Comparison of ENCODE assay signal across 8 mouse cellular contexts in genomic region chr14:121379827-121380145, GRCm38 (mm10). TPM values are rescaled to one million over a fixed set of nuclear protein-coding genes. Genes with fewer than 3 reads are reported as not detected.
A peak's percentile ranks its signal among the peaks of the same experiment; 100 is the strongest.
DNase-seq lines count a peak whose midpoint lies in the region; ATAC-seq and TF ChIP-seq lines count a peak whose summit lies in the region.

TSS of gene Stk24 (minus strand) at chr14:121380011.

- TF ChIP-seq EP300 in heart, postnatal 0 days (IDR thresholded peaks at IDR 0.05; ENCODE audit: low read depth): no peak

- H3K9ac ChIP-seq in embryonic facial prominence, embryonic 15.5 days: peak within 1 kb of the TSS; percentile 97
- H3K9ac ChIP-seq in heart, postnatal 0 days (replicated peaks; ENCODE audit: low read depth, low read length): peak within 1 kb of the TSS; percentile 98

- peak within 1 kb of the TSS; percentile 92 for H3K4me3 ChIP-seq in testis, adult 2 months (ENCODE audit: control insufficient read depth, low read depth, low read length)
- peak within 1 kb of the TSS; percentile 96 for H3K4me3 ChIP-seq in embryonic facial prominence, embryonic 15.5 days (replicated peaks)
- peak within 1 kb of the TSS; percentile 84 for H3K4me3 ChIP-seq in heart, postnatal 0 days (ENCODE audit: low read depth, low read length)

- peak within 1 kb of the TSS; percentile 74 for H3K27ac ChIP-seq in testis, adult 2 months (ENCODE audit: control insufficient read depth, insufficient read depth, low read depth, low read length)
- H3K27ac ChIP-seq in embryonic facial prominence, embryonic 15.5 days (replicated peaks): peak within 1 kb of the TSS; percentile 94
- H3K27ac ChIP-seq in heart, postnatal 0 days (ENCODE audit: low read depth): peak within 1 kb of the TSS; percentile 98

- TF ChIP-seq CTCF in testis, adult 2 months (IDR thresholded peaks at IDR 0.05; ENCODE audit: control insufficient read depth, insufficient read depth, insufficient replicate concordance, low read depth, low read length): no peak
- TF ChIP-seq CTCF in heart, postnatal 0 days (IDR thresholded peaks at IDR 0.05; ENCODE audit: low read depth): no peak

- peak; percentile 32; the same call in 1 of the 2 replicates for ATAC-seq in embryonic facial prominence, embryonic 15.5 days (ENCODE audit: insufficient number of reproducible peaks, low FRiP score, low TSS enrichment, low read depth)
- ATAC-seq in heart, postnatal 0 days (ENCODE audit: insufficient read depth, low read depth): no peak
- peak; percentile 28 for ATAC-seq in monocyte, adult 5-6 weeks (replicated peaks; ENCODE audit: insufficient number of reproducible peaks, low FRiP score, low TSS enrichment, poor library complexity, severe bottlenecking)

- no peak for TF ChIP-seq POLR2A in testis, adult 2 months (IDR thresholded peaks at IDR 0.05; ENCODE audit: control insufficient read depth, low read depth, low read length)

- DNase-seq in testis, postnatal 10 days (ENCODE audit: low spot score): no peak
- no peak for DNase-seq in heart, postnatal 0 days (ENCODE audit: low spot score)
- DNase-seq in left cerebral cortex, postnatal 4 days: no peak
- no peak for DNase-seq in natural killer cell, adult 2 months (ENCODE audit: low spot score in 2 of 2)
- DNase-seq in kidney, postnatal 25 days: no peak

- H3K4me2 ChIP-seq in embryonic facial prominence, embryonic 15.5 days (replicated peaks): peak within 1 kb of the TSS; percentile 75
- peak within 1 kb of the TSS; percentile 83 for H3K4me2 ChIP-seq in heart, postnatal 0 days (ENCODE audit: low read depth, low read length)

- H3K27me3 ChIP-seq in testis, adult 2 months (ENCODE audit: control insufficient read depth, insufficient read depth, low read length): no peaks in the 10 kb centered on the region
- H3K27me3 ChIP-seq in embryonic facial prominence, embryonic 15.5 days: no peaks in the 10 kb centered on the region
- H3K27me3 ChIP-seq in heart, postnatal 0 days (ENCODE audit: control insufficient read depth, insufficient read depth, low read length): no peaks in the 10 kb centered on the region

- H3K4me1 ChIP-seq in testis, adult 2 months (ENCODE audit: control insufficient read depth, insufficient read depth, low read length): peaks cover 6% of the 10 kb centered on the region
- H3K4me1 ChIP-seq in embryonic facial prominence, embryonic 15.5 days: peaks cover 31% of the 10 kb centered on the region
- peaks cover 23% of the 10 kb centered on the region for H3K4me1 ChIP-seq in heart, postnatal 0 days (ENCODE audit: control insufficient read depth, insufficient read depth)

- no peaks in the 10 kb centered on the region for H3K36me3 ChIP-seq in testis, adult 2 months (ENCODE audit: control insufficient read depth, insufficient read depth, low read length)
- H3K36me3 ChIP-seq in embryonic facial prominence, embryonic 15.5 days: no peaks in the 10 kb centered on the region
- H3K36me3 ChIP-seq in heart, postnatal 0 days (replicated peaks; ENCODE audit: control insufficient read depth, insufficient read depth, low read length): no peaks in the 10 kb centered on the region

- intact Hi-C loops in left cerebral cortex, postnatal 4 days (cut with DNase I): no loop called here

- no peaks in the 10 kb centered on the region for H3K9me3 ChIP-seq in embryonic facial prominence, embryonic 15.5 days (replicated peaks)
- H3K9me3 ChIP-seq in heart, postnatal 0 days (replicated peaks; ENCODE audit: control insufficient read depth, low read length): no peaks in the 10 kb centered on the region

- WGBS in embryonic facial prominence, embryonic 15.5 days: 9% methylated on average over 11 of the region's 11 CpGs
- WGBS in heart, postnatal 0 days: 8% methylated on average over 11 of the region's 11 CpGs

RNA-seq across cellular contexts. Expression of gene Stk24, which starts in this region (rescaled TPM):
- polyA plus RNA-seq in testis, adult 2 months (2012; rRNA removed): 5.8 and 8.5 TPM in 2 replicates
- 40.0 and 41.7 TPM in 2 replicates for polyA plus RNA-seq in embryonic facial prominence, embryonic 15.5 days (2015; fragmentation: Nextera tagmentation; extraction: Ambion mirVana)
- 62.9 and 68.3 TPM in 2 replicates for total RNA-seq in heart, postnatal 0 days (2014; rRNA removed; ENCODE audit: low replicate concordance)
- 22.6 and 26.7 TPM in 2 replicates for polyA plus RNA-seq in heart, postnatal 0 days (2015; fragmentation: Nextera tagmentation; extraction: Ambion mirVana)
- total RNA-seq in left cerebral cortex, postnatal 4 days (2021): 10 to 100 TPM; 45.9 to 52.1 TPM
- total RNA-seq in monocyte, adult 5-6 weeks (2017): 267 to 321 TPM (median 302 TPM) in 3 replicates
